Mouse (Mus musculus) liver, embryonic 11.5 days (tissue): Measurements from ENCODE around the gene Otud7a. TPM values are rescaled to one million over a fixed set of nuclear protein-coding genes. Genes with fewer than 3 reads are reported as not detected.

Experiments used
- ATAC-seq: fragments of 200-750 bp; cut with Nextera tagmentation; replicated peaks from 2 replicates; pipeline ENCODE4 v1.8.0; 2017; ENCODE audit warnings: moderate number of reproducible peaks, mild to moderate bottlenecking, moderate TSS enrichment, moderate library complexity; ENCODE audit not compliant: low FRiP score
- DNase-seq: peaks from one replicate; pipeline ENCODE4 v3.0.0-alpha.2; 2017; ENCODE audit warnings: low spot score
- H3K27ac ChIP-seq: fragments of 300-500 bp; sonication (generic); 2 replicates; pipeline ENCODE4 v1.5.1; 2014; ENCODE audit warnings: mild to moderate bottlenecking, low read depth, low read length, control low read depth
- H3K27me3 ChIP-seq: fragments of 300-500 bp; sonication (generic); replicated peaks from 2 replicates; pipeline ENCODE4 v1.6.1; 2014; ENCODE audit warnings: low read length, mixed read lengths; ENCODE audit not compliant: control insufficient read depth, insufficient read depth
- H3K36me3 ChIP-seq: fragments of 300-500 bp; sonication (generic); 2 replicates; pipeline ENCODE4 v1.6.1; 2014; ENCODE audit warnings: mild to moderate bottlenecking, low read length, moderate library complexity, mixed read lengths; ENCODE audit not compliant: control insufficient read depth, insufficient read depth
- H3K4me1 ChIP-seq: fragments of 300-500 bp; sonication (generic); replicated peaks from 2 replicates; pipeline ENCODE4 v1.6.1; 2014; ENCODE audit warnings: low read length, mixed read lengths; ENCODE audit not compliant: control insufficient read depth, insufficient read depth
- H3K4me2 ChIP-seq: fragments of 300-500 bp; sonication (generic); 2 replicates; pipeline ENCODE4 v1.6.1; 2014; ENCODE audit warnings: mild to moderate bottlenecking, control low read depth, moderate library complexity
- H3K4me3 ChIP-seq: fragments of 300-500 bp; sonication (generic); 2 replicates; pipeline ENCODE4 v1.5.1; 2014; ENCODE audit warnings: low read depth, low read length, control low read depth
- H3K9ac ChIP-seq: fragments of 300-500 bp; sonication (generic); 2 replicates; pipeline ENCODE4 v1.6.1; 2014; ENCODE audit warnings: low read depth, low read length, control low read depth
- H3K9me3 ChIP-seq: fragments of 300-500 bp; sonication (generic); 2 replicates; pipeline ENCODE4 v1.6.1; 2016; ENCODE audit warnings: low read length, inconsistent platforms, mixed read lengths; ENCODE audit not compliant: control insufficient read depth
- whole genome bisulfite sequencing: fragments of 180-500 bp; shearing (Covaris S2); extraction: QIAGEN DNeasy Blood & Tissue Kit; methylation state at CpG from one replicate; pipeline ENCODE4 v1.1.7; 2014; 5-methylcytosine and 5-hydroxymethylcytosine counted together
- polyA plus RNA-seq: library from polyadenylated mRNA; unstranded; fragments of >200 nt; fragmentation: Nextera tagmentation; extraction: Ambion mirVana; gene quantifications from 2 replicates; pipeline ENCODE4 v1.2.1, GENCODE M21; 2014

The Otud7a gene
- polyA plus RNA-seq, result 0.07 and 0.29 TPM in 2 replicates

DNA sequence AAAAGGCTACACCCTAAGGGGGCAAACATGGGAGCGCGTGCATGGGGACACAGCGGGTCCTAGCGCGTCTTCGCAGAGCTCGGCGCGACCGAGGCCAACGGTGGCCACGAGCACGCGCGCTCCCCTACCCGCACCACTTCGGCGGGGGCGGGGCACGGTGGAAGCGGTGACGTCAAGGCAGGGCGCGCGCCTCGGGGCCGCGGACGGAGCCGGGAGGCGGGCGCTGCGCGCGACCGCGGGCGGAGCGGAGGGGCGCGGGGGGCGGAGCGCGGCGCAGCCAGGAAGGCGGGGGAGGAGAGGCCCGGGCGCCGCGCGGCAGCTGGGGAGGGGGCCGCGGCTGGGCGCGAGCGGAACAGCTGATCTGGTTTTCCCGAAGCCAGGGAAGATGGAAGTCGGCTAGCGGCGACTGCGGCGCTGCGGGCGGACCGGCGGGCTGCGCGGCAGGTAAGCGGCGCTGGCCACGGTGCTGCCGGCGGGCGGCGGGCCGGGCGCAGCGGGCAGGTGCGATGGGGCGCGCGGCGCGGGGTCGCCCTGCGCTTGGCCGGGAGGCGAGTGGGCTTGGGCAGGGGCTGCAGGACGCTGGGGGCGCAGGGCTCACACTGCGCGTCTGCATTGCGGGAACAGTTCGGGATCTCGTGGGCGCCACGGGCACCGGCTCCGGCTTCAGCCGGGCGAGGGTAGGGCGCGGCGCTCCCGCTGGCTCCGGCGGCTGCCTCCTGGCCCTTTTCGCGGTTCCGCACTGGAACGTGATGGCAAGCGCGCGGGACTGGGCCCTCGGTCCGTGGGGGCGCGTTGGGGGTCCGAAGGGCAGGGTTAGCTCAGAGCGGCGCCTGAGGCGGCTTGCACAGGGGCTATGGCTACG lies at the start of gene Otud7a:
Gene Otud7a (plus strand): TSS at position 268 of the 862 bp plus-strand sequence.
- H3K4me3 ChIP-seq, result peak within 1 kb of the TSS; percentile 52
- H3K9me3 ChIP-seq, result no peaks in the 10 kb centered on the region
- no peak within 1 kb of the TSS for H3K27ac ChIP-seq
- H3K36me3 ChIP-seq, result no peaks in the 10 kb centered on the region
- ATAC-seq (peak; percentile 70), DNase-seq (peak; percentile 55)
- H3K4me2 ChIP-seq, result peak within 1 kb of the TSS; percentile 76
- H3K4me1 ChIP-seq, result no peaks in the 10 kb centered on the region
- H3K27me3 ChIP-seq, result peaks cover 27% of the 10 kb centered on the region
- no peak within 1 kb of the TSS for H3K9ac ChIP-seq
- WGBS, result 2% methylated on average over 117 of the region's 123 CpGs

DNA sequence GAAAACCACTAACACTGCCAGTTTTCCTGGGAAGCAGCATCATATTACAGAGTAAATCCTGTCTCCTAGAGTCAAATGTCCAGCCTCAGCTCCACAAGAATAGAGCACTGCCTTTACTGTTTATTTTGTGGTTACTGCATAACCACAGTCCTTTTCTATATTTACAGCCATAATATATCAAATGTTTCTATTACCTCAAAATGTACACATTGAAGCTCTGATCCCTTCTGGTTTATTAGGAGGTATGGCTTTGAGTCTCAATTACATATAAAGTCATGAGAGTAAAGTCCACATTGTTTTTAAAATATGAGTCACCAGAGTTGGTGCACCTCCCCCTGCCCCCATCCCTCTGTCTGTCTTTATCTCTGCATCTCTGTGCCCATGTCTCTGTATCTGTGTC lies 38.6 kb upstream of the Otud7a start:
- H3K27me3 ChIP-seq, result no peaks in the 10 kb centered on the region
- no peak for DNase-seq

DNA sequence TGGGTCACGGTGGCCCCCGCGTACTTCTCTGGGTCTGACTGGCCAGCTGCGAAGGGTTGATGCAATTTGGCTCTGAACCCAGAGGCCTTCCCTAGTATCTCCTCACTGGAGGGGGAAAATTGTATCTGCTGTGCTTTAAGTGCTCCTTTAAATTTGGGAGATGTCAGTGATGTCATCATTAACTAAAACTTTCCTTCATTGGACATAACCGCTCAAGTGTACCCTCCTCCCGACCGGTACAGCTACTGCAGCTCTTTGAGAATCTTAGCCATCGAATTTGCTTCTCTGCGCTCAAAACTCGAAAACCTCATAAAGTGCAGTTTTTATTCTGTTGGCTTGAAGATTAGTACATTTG lies 772 bp downstream of the Otud7a start:
- DNase-seq, result no peak
- 26% methylated on average over 10 of the region's 10 CpGs for WGBS
- Histone ChIP-seq H3K4me3 (peak overlapping the region; percentile 52), H3K9ac (no peak overlapping the region), H3K27me3 (peaks cover 27% of the 10 kb centered on the region), H3K4me2 (peak overlapping the region; percentile 76), H3K27ac (no peak overlapping the region), H3K36me3 (no peaks in the 10 kb centered on the region), H3K9me3 (no peaks in the 10 kb centered on the region), H3K4me1 (no peaks in the 10 kb centered on the region)
- no peak for ATAC-seq

More for the DNA sequence above, 38.6 kb upstream of the Otud7a start:
- no peak overlapping the region for H3K9ac ChIP-seq
- no peak for ATAC-seq
- H3K4me3 ChIP-seq, result no peak overlapping the region
- no peak overlapping the region for H3K4me2 ChIP-seq
- H3K27ac ChIP-seq, result no peak overlapping the region
- H3K9me3 ChIP-seq, result no peaks in the 10 kb centered on the region
- H3K4me1 ChIP-seq, result no peaks in the 10 kb centered on the region
- no peaks in the 10 kb centered on the region for H3K36me3 ChIP-seq

DNA sequence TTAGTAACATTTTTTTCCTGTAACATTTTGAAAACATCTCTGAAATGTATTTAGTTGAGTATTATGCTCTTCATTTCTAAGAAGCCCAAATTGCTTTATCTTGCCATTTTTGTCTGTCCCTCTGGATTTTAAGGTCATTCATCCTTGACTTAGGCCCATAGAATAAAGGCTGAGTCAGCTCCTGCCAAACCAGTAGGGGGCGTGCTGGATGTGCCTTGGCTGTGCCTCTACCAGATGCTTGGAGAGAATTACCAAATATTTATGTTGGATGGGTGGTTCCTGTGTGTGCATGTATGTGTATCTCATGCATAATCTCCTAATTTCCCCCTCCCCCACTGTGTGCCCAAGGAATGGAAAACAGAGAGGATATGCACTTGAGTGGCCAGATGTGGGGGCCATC lies 2.4 kb downstream of the Otud7a start:
- Histone ChIP-seq H3K4me2 (no peak overlapping the region), H3K27me3 (peaks cover 27% of the 10 kb centered on the region), H3K4me3 (no peak overlapping the region), H3K9me3 (no peaks in the 10 kb centered on the region), H3K27ac (no peak overlapping the region), H3K9ac (no peak overlapping the region), H3K36me3 (no peaks in the 10 kb centered on the region), H3K4me1 (no peaks in the 10 kb centered on the region)
- ATAC-seq (no peak), DNase-seq (no peak)
- WGBS, result 28% methylated on average over 1 of the region's 1 CpGs

DNA sequence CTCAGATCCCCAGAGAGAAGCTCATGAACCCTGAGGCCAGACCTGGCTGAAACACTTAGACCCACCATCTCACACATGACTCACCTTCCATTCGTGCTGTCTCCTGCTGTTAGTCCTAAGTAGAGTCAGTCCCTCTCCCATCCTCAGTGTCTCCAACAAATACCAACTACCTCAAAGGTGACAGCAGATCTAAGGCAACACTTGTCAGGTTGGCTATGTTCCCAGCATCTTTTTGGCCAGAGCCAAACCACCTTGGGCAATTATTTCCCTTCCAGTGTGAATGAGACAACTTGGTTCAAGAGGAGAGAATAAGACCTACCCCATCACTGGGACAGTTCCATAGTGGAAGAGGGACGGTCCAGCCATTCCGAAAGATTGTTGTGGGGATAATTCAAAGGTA lies 10.7 kb downstream of the Otud7a start:
- Histone ChIP-seq H3K9me3 (no peaks in the 10 kb centered on the region), H3K4me2 (no peak overlapping the region), H3K27me3 (no peaks in the 10 kb centered on the region), H3K36me3 (no peaks in the 10 kb centered on the region), H3K9ac (no peak overlapping the region), H3K27ac (no peak overlapping the region), H3K4me3 (no peak overlapping the region), H3K4me1 (no peaks in the 10 kb centered on the region)
- 68% methylated on average over 3 of the region's 3 CpGs for WGBS
- ATAC-seq (no peak), DNase-seq (no peak)

DNA sequence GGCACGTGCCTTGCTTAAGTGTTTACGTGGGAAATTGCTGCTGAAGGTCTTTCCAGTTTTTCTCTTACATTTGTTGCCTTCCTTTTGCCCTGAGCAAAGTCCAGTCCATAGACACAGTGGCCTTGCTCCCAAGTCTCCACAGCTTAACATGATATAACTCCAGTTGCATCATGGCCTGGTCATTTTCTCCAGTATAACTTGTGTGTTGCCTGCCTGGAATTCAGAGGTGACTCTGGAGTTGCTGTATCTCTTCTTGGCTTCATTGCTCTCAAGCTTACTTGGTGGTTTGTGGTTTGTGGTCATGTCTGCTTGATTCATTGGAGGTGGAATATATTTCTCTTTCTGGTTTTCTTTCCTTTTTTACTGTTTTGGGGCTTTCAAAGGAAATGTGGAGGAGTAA lies 17.7 kb downstream of the Otud7a start:
- H3K4me2 ChIP-seq, result no peak overlapping the region
- WGBS, result 70% methylated on average over 2 of the region's 2 CpGs

DNA sequence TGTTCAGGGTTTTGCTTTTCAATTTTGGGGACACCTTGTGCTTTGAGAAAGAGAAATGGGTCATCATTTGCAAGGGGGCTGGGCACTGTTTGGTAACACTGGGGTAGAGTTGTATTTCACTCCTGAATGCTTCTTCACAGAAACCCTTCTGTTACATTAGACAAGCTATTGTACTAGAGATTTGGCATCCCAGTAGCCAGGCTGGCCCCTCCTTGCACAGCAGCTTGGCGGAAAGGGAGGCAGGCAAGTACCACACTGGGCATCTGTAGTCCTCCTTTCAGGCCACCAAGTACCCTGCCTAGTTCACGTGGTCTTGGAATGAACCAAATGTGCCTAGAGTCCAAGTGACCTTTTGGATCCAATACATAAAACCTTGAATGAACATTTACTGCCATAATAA lies 18.1 kb downstream of the Otud7a start:
- Histone ChIP-seq H3K27ac (no peak overlapping the region), H3K27me3 (no peaks in the 10 kb centered on the region), H3K36me3 (no peaks in the 10 kb centered on the region), H3K9me3 (no peaks in the 10 kb centered on the region), H3K4me2 (no peak overlapping the region), H3K9ac (no peak overlapping the region), H3K4me3 (no peak overlapping the region), H3K4me1 (no peaks in the 10 kb centered on the region)
- DNase-seq, result no peak
- no peak for ATAC-seq
- 68% methylated on average over 2 of the region's 2 CpGs for WGBS

More for the DNA sequence above, 17.7 kb downstream of the Otud7a start:
- no peak for ATAC-seq
- no peak overlapping the region for H3K27ac ChIP-seq
- no peak overlapping the region for H3K4me3 ChIP-seq
- no peaks in the 10 kb centered on the region for H3K4me1 ChIP-seq
- no peak for DNase-seq
- H3K36me3 ChIP-seq, result no peaks in the 10 kb centered on the region
- H3K9ac ChIP-seq, result no peak overlapping the region
- H3K9me3 ChIP-seq, result no peaks in the 10 kb centered on the region
- no peaks in the 10 kb centered on the region for H3K27me3 ChIP-seq

DNA sequence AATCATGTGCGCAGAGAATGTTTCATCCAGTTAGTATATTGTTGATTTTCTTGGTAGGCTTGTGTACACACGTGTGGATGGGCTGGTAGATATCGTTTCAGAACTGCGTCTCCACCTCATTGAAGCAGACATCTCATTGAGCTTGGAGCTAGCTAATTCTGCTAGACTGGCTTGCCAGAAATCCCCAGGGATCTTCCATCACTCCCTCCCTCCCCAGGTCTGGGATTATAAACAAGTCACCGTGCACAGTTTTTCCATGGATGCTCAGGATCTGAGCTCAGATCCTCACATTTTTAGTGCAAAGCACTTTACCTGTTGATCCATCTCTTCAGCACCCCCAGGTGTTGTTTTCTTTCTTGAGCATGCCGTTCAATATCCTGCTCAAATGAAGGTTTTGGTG lies 22.2 kb downstream of the Otud7a start:
- ATAC-seq (no peak), DNase-seq (no peak)
- H3K27me3 ChIP-seq, result no peaks in the 10 kb centered on the region
- H3K36me3 ChIP-seq, result no peaks in the 10 kb centered on the region
- WGBS, result 90% methylated on average over 6 of the region's 6 CpGs
- no peak overlapping the region for H3K4me3 ChIP-seq
- H3K4me1 ChIP-seq, result no peaks in the 10 kb centered on the region
- no peak overlapping the region for H3K4me2 ChIP-seq
- H3K9ac ChIP-seq, result no peak overlapping the region
- no peaks in the 10 kb centered on the region for H3K9me3 ChIP-seq
- H3K27ac ChIP-seq, result no peak overlapping the region

DNA sequence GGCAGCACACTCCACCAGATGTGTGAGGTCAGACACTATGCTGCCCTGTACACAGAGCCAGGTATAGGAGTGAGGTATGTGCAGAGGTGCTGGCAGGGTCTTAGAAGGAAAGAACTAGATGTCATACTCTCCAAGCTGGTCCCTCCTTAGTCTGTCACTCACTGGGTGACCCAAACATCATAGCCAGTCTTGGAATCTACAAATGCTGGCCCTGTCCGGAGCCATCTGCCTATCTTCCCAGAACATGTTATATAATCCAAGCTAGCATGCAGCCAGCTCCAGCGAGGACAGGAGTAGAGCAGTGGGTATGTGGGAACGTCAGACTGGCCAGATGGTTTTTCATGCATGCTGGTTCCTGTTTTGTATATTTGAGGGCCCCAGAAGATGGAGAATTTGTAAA lies 23.7 kb downstream of the Otud7a start:
- Histone ChIP-seq H3K27me3 (no peaks in the 10 kb centered on the region), H3K27ac (no peak overlapping the region), H3K4me2 (no peak overlapping the region), H3K4me1 (no peaks in the 10 kb centered on the region), H3K9ac (no peak overlapping the region), H3K9me3 (no peaks in the 10 kb centered on the region), H3K36me3 (no peaks in the 10 kb centered on the region), H3K4me3 (no peak overlapping the region)
- WGBS, result 79% methylated on average over 3 of the region's 3 CpGs
- no peak for ATAC-seq
- DNase-seq, result no peak
